In the genomic region with DNA sequence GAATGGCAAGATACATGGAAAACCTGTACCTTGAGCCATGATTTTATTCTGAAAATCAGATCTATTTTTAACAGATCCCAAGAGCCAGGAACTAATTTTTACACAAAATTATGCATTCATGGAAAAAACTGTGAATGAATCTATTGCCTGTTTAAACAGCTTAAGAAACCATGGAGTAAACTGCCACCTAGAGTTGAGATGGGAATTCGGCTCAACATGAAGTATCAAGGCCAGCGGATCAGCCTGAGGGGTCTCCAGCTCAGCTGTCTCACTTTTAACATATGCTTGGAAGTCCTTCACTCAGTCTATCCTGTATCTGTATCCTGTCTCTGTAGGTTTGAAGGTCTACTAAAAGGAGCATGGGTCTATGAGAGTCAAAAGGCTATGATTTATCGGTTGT, we compare ENCODE assay signal across 13 mouse cellular contexts. TPM values are rescaled to one million over a fixed set of nuclear protein-coding genes. Genes with fewer than 3 reads are reported as not detected.
DNase-seq lines count a peak whose midpoint lies in the region; ATAC-seq and TF ChIP-seq lines count a peak whose summit lies in the region.
"Had no signal": no experiment of that assay in that cellular context is flagged by ENCODE, and none has a peak within 500 bp of the region (broad histone marks: within the 10 kb centered on the region; RNA-seq: fewer than 3 reads in every experiment).

No protein-coding gene starts in this region.

- no peak overlapping the region for H3K9ac ChIP-seq in heart, postnatal 0 days (replicated peaks; ENCODE audit: low read depth, low read length)
- no peak overlapping the region for H3K9ac ChIP-seq in lung, embryonic 14.5 days
- H3K9ac ChIP-seq: embryonic facial prominence, embryonic 13.5 days had no signal

- no peak for ATAC-seq in heart, postnatal 0 days (ENCODE audit: insufficient read depth, low read depth)
- no peak for ATAC-seq in lung, embryonic 14.5 days (ENCODE audit: insufficient read depth)
- no peak for ATAC-seq in inflammation-experienced regulatory T-cells, adult 6 months

- DNase-seq in heart, postnatal 0 days (ENCODE audit: low spot score) = no peak
- DNase-seq in heart, postnatal 14 days = no peak
- DNase-seq in lung, embryonic 14.5 days = peak; percentile 73
- no peak for DNase-seq in lung, postnatal 4 days
- peak; percentile 14 for DNase-seq in embryonic facial prominence, embryonic 10.5 days (ENCODE audit: low spot score)
- peak; percentile 39 for DNase-seq in retina, embryonic 14.5 days (ENCODE audit: low spot score)
- no peak for DNase-seq in adrenal gland, adult 18-20 months (ENCODE audit: low spot score in 2 of 2)
- DNase-seq: kidney, postnatal 14 days had no signal

- H3K4me3 ChIP-seq in heart, postnatal 0 days (ENCODE audit: low read depth, low read length) = no peak overlapping the region
- no peak overlapping the region for H3K4me3 ChIP-seq in lung, embryonic 14.5 days (ENCODE audit: low read depth, low read length)
- H3K4me3 ChIP-seq in embryonic facial prominence, embryonic 10.5 days = no peak overlapping the region
- H3K4me3 ChIP-seq: embryonic facial prominence, embryonic 13.5 days had no signal

- no peak overlapping the region for H3K4me2 ChIP-seq in heart, postnatal 0 days (ENCODE audit: low read depth, low read length)
- no peak overlapping the region for H3K4me2 ChIP-seq in lung, embryonic 14.5 days
- H3K4me2 ChIP-seq: embryonic facial prominence, embryonic 13.5 days had no signal

- H3K4me1 ChIP-seq in heart, postnatal 0 days (ENCODE audit: control insufficient read depth, insufficient read depth) = no peaks in the 10 kb centered on the region
- H3K4me1 ChIP-seq in lung, embryonic 14.5 days (ENCODE audit: insufficient read depth) = no peaks in the 10 kb centered on the region
- peaks cover 4% of the 10 kb centered on the region for H3K4me1 ChIP-seq in embryonic facial prominence, embryonic 10.5 days

- H3K9me3 ChIP-seq in heart, postnatal 0 days (replicated peaks; ENCODE audit: control insufficient read depth, low read length) = no peaks in the 10 kb centered on the region
- no peaks in the 10 kb centered on the region for H3K9me3 ChIP-seq in lung, embryonic 14.5 days (ENCODE audit: low read depth, low read length)
- H3K9me3 ChIP-seq in embryonic facial prominence, embryonic 10.5 days = no peaks in the 10 kb centered on the region
- H3K9me3 ChIP-seq: embryonic facial prominence, embryonic 13.5 days; G1E had no signal

- 55% methylated on average over 3 of the region's 3 CpGs for WGBS in heart, postnatal 0 days
- 44% methylated on average over 3 of the region's 3 CpGs for WGBS in lung, embryonic 14.5 days
- 65% methylated on average over 3 of the region's 3 CpGs for WGBS in embryonic facial prominence, embryonic 10.5 days

- no peaks in the 10 kb centered on the region for H3K27me3 ChIP-seq in heart, postnatal 0 days (ENCODE audit: control insufficient read depth, insufficient read depth, low read length)
- H3K27me3 ChIP-seq in lung, embryonic 14.5 days (ENCODE audit: insufficient read depth, low read length) = no peaks in the 10 kb centered on the region
- H3K27me3 ChIP-seq in embryonic facial prominence, embryonic 10.5 days (replicated peaks; ENCODE audit: low read depth, poor library complexity, severe bottlenecking) = no peaks in the 10 kb centered on the region
- H3K27me3 ChIP-seq: embryonic facial prominence, embryonic 13.5 days had no signal

- TF ChIP-seq CTCF in heart, postnatal 0 days (IDR thresholded peaks at IDR 0.05; ENCODE audit: low read depth) = peak; percentile 52
- TF ChIP-seq CTCF in lung, embryonic 14.5 days (IDR thresholded peaks at IDR 0.05; ENCODE audit: low read depth) = peak; percentile 57

- H3K27ac ChIP-seq in heart, postnatal 0 days (ENCODE audit: low read depth) = no peak overlapping the region
- no peak overlapping the region for H3K27ac ChIP-seq in lung, embryonic 14.5 days (ENCODE audit: low read depth)
- no peak overlapping the region for H3K27ac ChIP-seq in embryonic facial prominence, embryonic 10.5 days (replicated peaks)
- H3K27ac ChIP-seq: embryonic facial prominence, embryonic 13.5 days had no signal

- H3K36me3 ChIP-seq in heart, postnatal 0 days (replicated peaks; ENCODE audit: control insufficient read depth, insufficient read depth, low read length) = no peaks in the 10 kb centered on the region
- no peaks in the 10 kb centered on the region for H3K36me3 ChIP-seq in lung, embryonic 14.5 days (ENCODE audit: insufficient read depth)
- no peaks in the 10 kb centered on the region for H3K36me3 ChIP-seq in embryonic facial prominence, embryonic 10.5 days (replicated peaks)
- H3K36me3 ChIP-seq: embryonic facial prominence, embryonic 13.5 days; G1E had no signal

- no peak for TF ChIP-seq EP300 in heart, postnatal 0 days (IDR thresholded peaks at IDR 0.05; ENCODE audit: low read depth)

- intact Hi-C loops in heart, postnatal 14 days (cut with DNase I) = loop anchor here (2.0 kb wide), 1 partner anchor 351 kb away; no protein-coding TSS in a partner anchor

RNA-seq across cellular contexts. Expression of a gene that starts 30.9 kb away (rescaled TPM):
- total RNA-seq in heart, postnatal 0 days (2014; rRNA removed; ENCODE audit: low replicate concordance) = 22.3 and 22.8 TPM in 2 replicates
- 34.1 and 35.1 TPM in 2 replicates for polyA plus RNA-seq in heart, postnatal 0 days (2015; fragmentation: Nextera tagmentation; extraction: Ambion mirVana)
- total RNA-seq in heart, postnatal 14 days (2021) = 10 to 100 TPM; 60.4 to 64.3 TPM
- 23.4 and 27.6 TPM in 2 replicates for polyA plus RNA-seq in lung, embryonic 14.5 days (2014; fragmentation: Nextera tagmentation; extraction: Ambion mirVana)
- polyA plus RNA-seq in embryonic facial prominence, embryonic 10.5 days (2016; fragmentation: Nextera tagmentation; extraction: Ambion mirVana) = 14.9 and 16.1 TPM in 2 replicates
- 10 to 100 TPM; 16.6 to 23.3 (median 18.9) TPM for polyA plus RNA-seq in inflammation-experienced regulatory T-cells, adult 6 months (2017; shearing (Covaris generic))
- 10 to 100 TPM; 36.5 to 37.1 TPM for total RNA-seq in adrenal gland, adult 18-20 months (2021)

RNA-seq across cellular contexts. Expression of a gene that starts 31.5 kb away (rescaled TPM):
- total RNA-seq in heart, postnatal 0 days (2014; rRNA removed; ENCODE audit: low replicate concordance) = not detected in 2 replicates
- polyA plus RNA-seq in heart, postnatal 0 days (2015; fragmentation: Nextera tagmentation; extraction: Ambion mirVana) = not detected in 2 replicates
- not detected for total RNA-seq in heart, postnatal 14 days (2021)
- polyA plus RNA-seq in lung, embryonic 14.5 days (2014; fragmentation: Nextera tagmentation; extraction: Ambion mirVana) = not detected in 2 replicates
- 0.11 TPM in 1 of 2 replicates, not detected in the other for polyA plus RNA-seq in embryonic facial prominence, embryonic 10.5 days (2016; fragmentation: Nextera tagmentation; extraction: Ambion mirVana)
- polyA plus RNA-seq in inflammation-experienced regulatory T-cells, adult 6 months (2017; shearing (Covaris generic)) = 1 to 10 TPM in 1 of 3 experiments, under 1 TPM in 2; 0.70 to 5.8 (median 0.79) TPM
- total RNA-seq in adrenal gland, adult 18-20 months (2021) = not detected
- polyA plus RNA-seq: embryonic facial prominence, embryonic 13.5 days; G1E; liver, embryonic 16.5 days; neural tube, embryonic 11.5 days had no signal

Comparison
In these comparisons a context has a peak if more than half of its experiments do, and no peak if none do; other contexts are left out.
1. DNase-seq: peak in lung, embryonic 14.5 days (single experiment), embryonic facial prominence, embryonic 10.5 days (single experiment) and retina, embryonic 14.5 days (single experiment); none in heart, postnatal 0 days (single experiment), heart, postnatal 14 days (0 of 2), lung, postnatal 4 days (0 of 2) and adrenal gland, adult 18-20 months (0 of 2).